In the genomic region with DNA sequence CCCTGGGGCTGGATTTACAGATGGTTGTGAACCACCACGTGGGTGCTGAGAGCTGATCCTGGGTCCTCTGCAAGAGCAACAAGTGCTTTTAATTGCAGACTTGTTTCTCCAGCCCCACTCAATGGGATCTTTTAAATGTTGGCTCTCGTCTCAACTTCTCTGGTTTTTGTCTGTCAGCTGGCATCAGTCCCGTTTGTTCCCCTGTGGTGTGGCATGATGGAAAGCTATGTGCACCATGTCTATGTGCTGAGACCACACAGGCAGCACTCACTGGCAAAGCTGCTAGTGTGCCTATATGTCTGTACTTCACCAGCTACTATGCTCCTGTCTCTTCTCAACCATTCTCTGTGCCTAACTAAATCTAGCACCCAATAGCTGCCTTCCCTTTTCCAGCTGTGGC, we compare ENCODE assay signal across 20 mouse cellular contexts. TPM values are rescaled to one million over a fixed set of nuclear protein-coding genes. Genes with fewer than 3 reads are reported as not detected.
DNase-seq lines count a peak whose midpoint lies in the region; ATAC-seq and TF ChIP-seq lines count a peak whose summit lies in the region.
"Had no signal": no experiment of that assay in that cellular context is flagged by ENCODE, and none has a peak within 500 bp of the region (broad histone marks: within the 10 kb centered on the region; RNA-seq: fewer than 3 reads in every experiment).

No protein-coding gene starts in this region.

- H3K9ac ChIP-seq in hindbrain, postnatal 0 days (replicated peaks; ENCODE audit: low read length), result no peak overlapping the region
- no peak overlapping the region for H3K9ac ChIP-seq in hindbrain, embryonic 12.5 days
- no peak overlapping the region for H3K9ac ChIP-seq in lung, embryonic 14.5 days
- H3K9ac ChIP-seq: embryonic facial prominence, embryonic 12.5 days; forebrain, embryonic 13.5 days; forebrain, embryonic 15.5 days; forebrain, postnatal 0 days had no signal

- no peaks in the 10 kb centered on the region for H3K9me3 ChIP-seq in hindbrain, postnatal 0 days (ENCODE audit: low read length)
- no peaks in the 10 kb centered on the region for H3K9me3 ChIP-seq in hindbrain, embryonic 12.5 days (replicated peaks)
- H3K9me3 ChIP-seq in lung, embryonic 14.5 days (ENCODE audit: low read depth, low read length), result no peaks in the 10 kb centered on the region
- H3K9me3 ChIP-seq: embryonic facial prominence, embryonic 10.5 days; embryonic facial prominence, embryonic 12.5 days; forebrain, embryonic 13.5 days; forebrain, embryonic 15.5 days had no signal

- DNase-seq in hindbrain, postnatal 0 days (ENCODE audit: low spot score), result peak; percentile 36
- DNase-seq in lung, embryonic 14.5 days, result peak; percentile 15
- no peak for DNase-seq in lung, postnatal 36 days
- no peak for DNase-seq in ovary, postnatal 10 days (ENCODE audit: low spot score)
- DNase-seq: adrenal gland, adult 2 months; adrenal gland, postnatal 10 days; adrenal gland, postnatal 25 days; cerebellum, adult 18-20 months; cerebellum, adult 8-10 months; cerebellum, adult 9-11 months; forebrain, postnatal 0 days had no signal

- no peak for TF ChIP-seq CTCF in hindbrain, postnatal 0 days (IDR thresholded peaks at IDR 0.05; ENCODE audit: low read depth)
- TF ChIP-seq CTCF in lung, embryonic 14.5 days (IDR thresholded peaks at IDR 0.05; ENCODE audit: low read depth), result no peak

- no peak overlapping the region for H3K4me2 ChIP-seq in hindbrain, postnatal 0 days (ENCODE audit: low read depth, low read length)
- H3K4me2 ChIP-seq in hindbrain, embryonic 12.5 days (replicated peaks), result no peak overlapping the region
- no peak overlapping the region for H3K4me2 ChIP-seq in lung, embryonic 14.5 days
- H3K4me2 ChIP-seq: embryonic facial prominence, embryonic 12.5 days; forebrain, embryonic 13.5 days; forebrain, embryonic 15.5 days had no signal

- no peaks in the 10 kb centered on the region for H3K4me1 ChIP-seq in hindbrain, postnatal 0 days (ENCODE audit: insufficient read depth, low read length)
- no peaks in the 10 kb centered on the region for H3K4me1 ChIP-seq in hindbrain, embryonic 12.5 days
- H3K4me1 ChIP-seq in lung, embryonic 14.5 days (ENCODE audit: insufficient read depth), result no peaks in the 10 kb centered on the region
- H3K4me1 ChIP-seq: forebrain, embryonic 13.5 days had no signal

- no peaks in the 10 kb centered on the region for H3K27me3 ChIP-seq in hindbrain, postnatal 0 days (ENCODE audit: insufficient read depth, low read length)
- H3K27me3 ChIP-seq in hindbrain, embryonic 12.5 days, result no peaks in the 10 kb centered on the region
- no peaks in the 10 kb centered on the region for H3K27me3 ChIP-seq in lung, embryonic 14.5 days (ENCODE audit: insufficient read depth, low read length)
- H3K27me3 ChIP-seq: embryonic facial prominence, embryonic 12.5 days; forebrain, embryonic 13.5 days; forebrain, embryonic 15.5 days had no signal

- ATAC-seq in hindbrain, postnatal 0 days, result no peak
- no peak for ATAC-seq in hindbrain, embryonic 12.5 days (ENCODE audit: low FRiP score)
- ATAC-seq in lung, embryonic 14.5 days (ENCODE audit: insufficient read depth), result no peak
- ATAC-seq: forebrain, embryonic 13.5 days; forebrain, embryonic 15.5 days; forebrain, postnatal 0 days had no signal

- no peak overlapping the region for H3K27ac ChIP-seq in hindbrain, postnatal 0 days
- H3K27ac ChIP-seq in hindbrain, embryonic 12.5 days, result no peak overlapping the region
- no peak overlapping the region for H3K27ac ChIP-seq in lung, embryonic 14.5 days (ENCODE audit: low read depth)
- H3K27ac ChIP-seq: embryonic facial prominence, embryonic 10.5 days; embryonic facial prominence, embryonic 12.5 days; forebrain, embryonic 13.5 days; forebrain, embryonic 15.5 days had no signal

- no peaks in the 10 kb centered on the region for H3K36me3 ChIP-seq in hindbrain, postnatal 0 days (ENCODE audit: insufficient read depth, low read length)
- peaks cover 38% of the 10 kb centered on the region for H3K36me3 ChIP-seq in hindbrain, embryonic 12.5 days
- peaks cover 9% of the 10 kb centered on the region for H3K36me3 ChIP-seq in lung, embryonic 14.5 days (ENCODE audit: insufficient read depth)

- H3K4me3 ChIP-seq in hindbrain, postnatal 0 days (ENCODE audit: low read length), result no peak overlapping the region
- no peak overlapping the region for H3K4me3 ChIP-seq in hindbrain, embryonic 12.5 days
- no peak overlapping the region for H3K4me3 ChIP-seq in lung, embryonic 14.5 days (ENCODE audit: low read depth, low read length)
- H3K4me3 ChIP-seq: embryonic facial prominence, embryonic 10.5 days; embryonic facial prominence, embryonic 12.5 days; forebrain, embryonic 13.5 days; forebrain, embryonic 15.5 days had no signal

- 47% methylated on average over 3 of the region's 3 CpGs for WGBS in hindbrain, postnatal 0 days
- 77% methylated on average over 3 of the region's 3 CpGs for WGBS in hindbrain, embryonic 12.5 days
- WGBS in lung, embryonic 14.5 days, result 71% methylated on average over 3 of the region's 3 CpGs

RNA-seq across cellular contexts. Expression of gene Lax1, which starts 28.4 kb away (rescaled TPM):
- total RNA-seq in hindbrain, postnatal 0 days (2014; rRNA removed), result 0.10 TPM in 1 of 2 replicates, not detected in the other
- polyA plus RNA-seq in hindbrain, postnatal 0 days (2015; fragmentation: Nextera tagmentation; extraction: Ambion mirVana), result 0.08 and 0.13 TPM in 2 replicates
- polyA plus RNA-seq in hindbrain, embryonic 12.5 days (2016; fragmentation: Nextera tagmentation; extraction: Ambion mirVana), result 0.12 and 0.33 TPM in 2 replicates
- polyA plus RNA-seq in lung, embryonic 14.5 days (2014; fragmentation: Nextera tagmentation; extraction: Ambion mirVana), result 0.18 and 0.25 TPM in 2 replicates
- total RNA-seq: adrenal gland, postnatal 25 days; MEL had no signal
- polyA plus RNA-seq: C2C12; forebrain, embryonic 13.5 days; forebrain, embryonic 15.5 days had no signal

RNA-seq across cellular contexts. Expression of gene Gm38394, which starts 57.2 kb away (rescaled TPM):
- total RNA-seq in hindbrain, postnatal 0 days (2014; rRNA removed), result 5.1 and 5.3 TPM in 2 replicates
- 1.2 and 1.7 TPM in 2 replicates for polyA plus RNA-seq in hindbrain, postnatal 0 days (2015; fragmentation: Nextera tagmentation; extraction: Ambion mirVana)
- 6.9 and 7.2 TPM in 2 replicates for polyA plus RNA-seq in hindbrain, embryonic 12.5 days (2016; fragmentation: Nextera tagmentation; extraction: Ambion mirVana)
- polyA plus RNA-seq in lung, embryonic 14.5 days (2014; fragmentation: Nextera tagmentation; extraction: Ambion mirVana), result 11.9 and 12.2 TPM in 2 replicates

RNA-seq across cellular contexts. Expression of gene Zbed6, which starts 57.6 kb away (rescaled TPM):
- total RNA-seq in hindbrain, postnatal 0 days (2014; rRNA removed), result 6.0 and 7.8 TPM in 2 replicates
- 0.15 and 0.87 TPM in 2 replicates for polyA plus RNA-seq in hindbrain, postnatal 0 days (2015; fragmentation: Nextera tagmentation; extraction: Ambion mirVana)
- polyA plus RNA-seq in hindbrain, embryonic 12.5 days (2016; fragmentation: Nextera tagmentation; extraction: Ambion mirVana), result not detected in 2 replicates
- polyA plus RNA-seq in lung, embryonic 14.5 days (2014; fragmentation: Nextera tagmentation; extraction: Ambion mirVana), result not detected in 2 replicates
- polyA plus RNA-seq: adrenal gland, adult 2 months; embryonic facial prominence, embryonic 10.5 days; embryonic facial prominence, embryonic 12.5 days; embryonic facial prominence, embryonic 14.5 days; forebrain, embryonic 11.5 days; forebrain, embryonic 13.5 days; forebrain, embryonic 15.5 days; forebrain, postnatal 0 days had no signal

Comparison
In these comparisons a context has a peak if more than half of its experiments do, and no peak if none do; other contexts are left out.
1. DNase-seq: peak in hindbrain, postnatal 0 days (single experiment) and lung, embryonic 14.5 days (single experiment); none in lung, postnatal 36 days (single experiment) and ovary, postnatal 10 days (single experiment).